Mouse (Mus musculus): Measurements from ENCODE around the gene Yif1a. TPM values are rescaled to one million over a fixed set of nuclear protein-coding genes. Genes with fewer than 3 reads are reported as not detected.

Gene Yif1a
- 6.9 and 10.4 TPM in 2 replicates for total RNA-seq (2017)

GRCm38 (mm10) chr19:5087884-5088728, at the start of gene Yif1a:
Gene Yif1a, plus strand, starts transcription at chr19:5088538.
- peak; percentile 84 for ATAC-seq (ENCODE audit: extremely low read depth, insufficient number of reproducible peaks, low FRiP score, poor library complexity, severe bottlenecking)

DNA sequence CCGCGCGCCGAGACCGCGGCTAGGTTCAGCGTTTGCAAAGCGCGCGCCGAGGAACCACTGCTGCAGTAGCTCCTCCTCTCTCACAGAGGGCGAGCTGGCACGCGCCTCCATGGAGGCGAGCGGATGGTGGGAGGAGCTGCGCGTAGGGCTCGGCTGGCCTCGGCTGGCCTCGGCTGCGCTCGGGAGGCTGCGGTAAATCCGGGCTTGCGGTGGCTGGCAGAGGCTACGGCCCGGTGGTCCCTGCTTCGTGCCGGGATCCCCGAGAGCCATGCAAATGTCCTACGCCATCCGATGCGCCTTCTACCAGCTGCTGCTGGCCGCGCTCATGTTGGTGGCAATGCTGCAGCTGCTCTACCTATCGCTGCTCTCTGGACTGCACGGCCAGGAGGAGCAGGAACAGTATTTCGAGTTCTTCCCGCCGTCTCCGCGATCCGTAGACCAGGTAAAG, 49.6 kb upstream of the Yif1a start, which contains the start of the genes B4gat1 and AC124502.3:
B4gat1 (plus strand) TSS at position 118 of the 448 bp plus-strand sequence.
AC124502.3 (plus strand) TSS at position 183 of the 448 bp plus-strand sequence.
- peak; percentile 77 for ATAC-seq (ENCODE audit: extremely low read depth, insufficient number of reproducible peaks, low FRiP score, poor library complexity, severe bottlenecking)

DNA sequence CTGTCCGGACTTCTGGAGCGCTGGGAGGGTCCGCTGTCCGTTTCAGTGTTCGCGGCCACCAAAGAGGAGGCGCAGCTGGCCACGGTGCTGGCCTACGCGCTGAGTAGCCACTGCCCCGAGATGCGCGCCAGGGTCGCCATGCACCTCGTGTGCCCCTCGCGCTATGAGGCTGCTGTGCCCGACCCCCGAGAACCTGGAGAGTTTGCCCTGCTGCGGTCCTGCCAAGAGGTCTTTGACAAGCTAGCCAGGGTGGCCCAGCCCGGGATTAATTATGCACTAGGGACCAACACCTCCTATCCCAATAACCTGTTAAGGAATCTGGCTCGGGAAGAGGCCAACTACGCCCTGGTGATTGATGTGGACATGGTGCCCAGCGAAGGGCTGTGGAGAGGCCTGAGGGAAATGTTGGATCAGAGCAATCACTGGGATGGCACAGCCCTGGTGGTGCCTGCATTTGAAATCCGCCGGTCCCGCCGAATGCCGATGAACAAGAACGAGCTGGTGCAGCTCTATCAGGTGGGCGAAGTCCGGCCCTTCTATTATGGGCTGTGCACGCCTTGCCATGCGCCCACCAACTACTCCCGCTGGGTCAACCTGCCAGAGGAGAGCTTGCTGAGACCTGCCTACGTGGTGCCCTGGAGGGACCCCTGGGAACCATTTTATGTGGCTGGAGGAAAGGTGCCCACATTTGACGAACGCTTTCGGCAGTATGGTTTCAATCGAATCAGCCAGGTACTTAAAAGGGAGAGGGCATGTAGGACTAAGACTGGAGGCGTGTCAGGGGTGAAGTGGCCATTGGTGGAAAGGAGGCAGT, 48.8 kb upstream of the Yif1a start:
- ATAC-seq (ENCODE audit: extremely low read depth, insufficient number of reproducible peaks, low FRiP score, poor library complexity, severe bottlenecking): no peak

GRCm38 (mm10) chr19:5040862-5041523, 47.3 kb upstream of the Yif1a start, which contains the start of gene Brms1:
Gene Brms1, plus strand, starts transcription at chr19:5041354.
- peak; percentile 76 for ATAC-seq (ENCODE audit: extremely low read depth, insufficient number of reproducible peaks, low FRiP score, poor library complexity, severe bottlenecking)

GRCm38 (mm10) chr19:5041588-5041987, 46.8 kb upstream of the Yif1a start:
- no peak for ATAC-seq (ENCODE audit: extremely low read depth, insufficient number of reproducible peaks, low FRiP score, poor library complexity, severe bottlenecking)

GRCm38 (mm10) chr19:5045531-5045930, 42.8 kb upstream of the Yif1a start:
- no peak for ATAC-seq (ENCODE audit: extremely low read depth, insufficient number of reproducible peaks, low FRiP score, poor library complexity, severe bottlenecking)

DNA sequence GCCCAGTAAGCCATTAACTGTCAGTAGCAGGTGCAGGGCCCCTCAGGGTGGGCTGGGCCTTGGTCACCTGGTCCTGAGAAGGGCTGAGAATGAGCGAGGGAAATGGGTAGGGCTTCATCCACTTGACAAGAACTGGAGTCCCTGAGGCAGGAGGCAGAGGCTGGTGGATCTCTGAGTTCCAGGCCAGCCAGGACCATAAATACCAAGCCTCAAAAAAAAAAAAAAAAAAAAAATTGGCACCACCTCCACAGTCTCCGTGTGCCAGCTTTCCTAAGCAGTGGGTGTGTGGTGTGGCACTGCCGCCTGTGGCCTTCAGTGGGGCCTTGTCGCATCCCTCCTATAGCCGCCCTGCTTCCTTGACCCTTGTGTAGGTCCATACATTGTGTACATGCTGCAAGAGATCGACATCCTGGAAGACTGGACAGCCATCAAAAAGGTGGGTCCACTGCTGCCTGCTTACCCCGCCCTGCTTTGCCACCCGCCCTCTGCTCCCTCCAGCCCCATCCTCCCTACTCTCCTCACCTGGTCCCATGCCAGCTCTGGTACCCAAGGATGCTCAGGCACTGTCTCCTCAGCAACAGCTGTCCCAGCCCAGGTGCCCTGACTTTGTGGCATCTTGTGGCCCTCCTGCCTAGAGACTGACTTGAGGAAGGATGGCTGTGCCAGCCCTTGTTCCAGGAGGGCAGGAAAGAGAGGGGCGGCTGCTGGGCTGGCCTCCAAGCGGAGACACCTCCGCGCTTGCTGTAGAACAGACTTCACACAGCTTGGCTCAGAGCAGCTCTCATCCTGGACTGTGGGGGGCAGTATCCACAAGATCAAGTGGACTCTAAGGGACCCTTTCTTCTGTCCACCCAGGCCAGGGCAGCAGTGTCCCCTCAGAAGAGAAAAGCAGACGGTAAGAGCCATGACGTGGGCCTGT, 39.9 kb upstream of the Yif1a start:
- no peak for ATAC-seq (ENCODE audit: extremely low read depth, insufficient number of reproducible peaks, low FRiP score, poor library complexity, severe bottlenecking)

- no peak for ATAC-seq (ENCODE audit: extremely low read depth, insufficient number of reproducible peaks, low FRiP score, poor library complexity, severe bottlenecking)
Measured at GRCm38 (mm10) chr19:5049325-5049724, 39.0 kb upstream of the Yif1a start.

GRCm38 (mm10) chr19:5050047-5050905, 38.1 kb upstream of the Yif1a start, which contains the start of gene Rin1:
Gene Rin1, plus strand, starts transcription at chr19:5050481.
- no peak for ATAC-seq (ENCODE audit: extremely low read depth, insufficient number of reproducible peaks, low FRiP score, poor library complexity, severe bottlenecking)

- no peak for ATAC-seq (ENCODE audit: extremely low read depth, insufficient number of reproducible peaks, low FRiP score, poor library complexity, severe bottlenecking)
Measured at GRCm38 (mm10) chr19:5051031-5051430, 37.3 kb upstream of the Yif1a start.

DNA sequence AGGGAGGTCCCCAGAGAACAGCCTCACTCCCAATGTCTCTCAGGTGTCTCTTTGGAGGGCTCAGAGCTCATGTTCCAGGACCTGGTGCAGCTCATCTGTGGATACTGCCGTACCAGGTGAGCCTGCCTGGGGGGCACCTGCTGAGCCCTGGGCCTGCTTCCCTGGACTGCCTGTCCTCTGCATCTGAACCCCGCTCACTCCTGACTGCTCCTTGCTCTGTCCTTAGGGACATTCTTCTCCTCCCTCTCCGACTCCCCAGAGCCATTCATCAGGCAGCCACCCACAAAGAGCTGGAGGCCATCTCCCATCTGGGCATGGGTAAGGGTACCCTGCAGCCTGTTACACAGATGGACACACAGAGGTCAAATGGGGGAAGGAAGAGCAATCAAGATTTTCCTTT, 36.8 kb upstream of the Yif1a start:
- no peak for ATAC-seq (ENCODE audit: extremely low read depth, insufficient number of reproducible peaks, low FRiP score, poor library complexity, severe bottlenecking)

GRCm38 (mm10) chr19:5052166-5052822, 36.0 kb upstream of the Yif1a start:
- ATAC-seq (ENCODE audit: extremely low read depth, insufficient number of reproducible peaks, low FRiP score, poor library complexity, severe bottlenecking): no peak

DNA sequence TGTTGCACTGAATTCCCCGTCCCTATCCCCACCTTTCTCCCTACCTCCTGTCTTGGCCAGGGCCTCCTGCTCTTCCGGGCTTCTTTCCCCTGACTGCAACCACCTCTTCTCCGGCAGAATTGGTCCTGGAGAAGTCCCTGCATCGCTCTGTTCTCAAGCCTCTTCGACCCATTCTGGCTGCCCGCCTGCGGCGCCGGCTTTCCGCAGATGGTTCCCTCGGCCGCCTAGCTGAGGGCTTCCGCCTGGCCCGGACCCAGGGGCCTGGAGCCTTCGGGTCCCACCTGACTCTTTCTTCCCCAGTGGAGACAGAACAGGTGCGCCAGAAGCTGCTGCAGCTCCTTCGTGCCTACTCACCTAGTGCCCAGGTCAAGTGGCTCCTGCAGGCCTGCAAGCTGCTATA, 35.5 kb upstream of the Yif1a start:
- no peak for ATAC-seq (ENCODE audit: extremely low read depth, insufficient number of reproducible peaks, low FRiP score, poor library complexity, severe bottlenecking)

DNA sequence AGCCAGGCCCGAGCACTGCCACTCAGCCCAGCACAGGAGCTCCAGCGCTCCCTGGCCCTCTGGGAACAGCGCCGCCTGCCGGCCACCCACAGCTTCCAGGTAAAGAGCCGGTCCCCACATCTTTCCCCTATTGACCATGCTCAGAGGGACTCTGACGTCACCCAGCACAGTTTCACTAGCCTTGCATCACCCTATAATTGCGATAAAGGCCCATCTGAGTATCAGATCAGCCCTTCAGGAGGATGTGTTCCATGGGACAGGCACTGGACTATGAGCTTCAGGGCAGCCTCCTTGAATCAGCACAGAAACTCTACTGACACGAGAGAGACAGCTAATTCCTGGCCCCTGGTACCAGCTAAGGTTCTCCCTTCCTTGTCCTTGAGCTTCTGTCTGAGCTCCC, 34.4 kb upstream of the Yif1a start:
- ATAC-seq (ENCODE audit: extremely low read depth, insufficient number of reproducible peaks, low FRiP score, poor library complexity, severe bottlenecking): no peak

GRCm38 (mm10) chr19:5056251-5056650, 32.1 kb upstream of the Yif1a start:
- ATAC-seq (ENCODE audit: extremely low read depth, insufficient number of reproducible peaks, low FRiP score, poor library complexity, severe bottlenecking): no peak

DNA sequence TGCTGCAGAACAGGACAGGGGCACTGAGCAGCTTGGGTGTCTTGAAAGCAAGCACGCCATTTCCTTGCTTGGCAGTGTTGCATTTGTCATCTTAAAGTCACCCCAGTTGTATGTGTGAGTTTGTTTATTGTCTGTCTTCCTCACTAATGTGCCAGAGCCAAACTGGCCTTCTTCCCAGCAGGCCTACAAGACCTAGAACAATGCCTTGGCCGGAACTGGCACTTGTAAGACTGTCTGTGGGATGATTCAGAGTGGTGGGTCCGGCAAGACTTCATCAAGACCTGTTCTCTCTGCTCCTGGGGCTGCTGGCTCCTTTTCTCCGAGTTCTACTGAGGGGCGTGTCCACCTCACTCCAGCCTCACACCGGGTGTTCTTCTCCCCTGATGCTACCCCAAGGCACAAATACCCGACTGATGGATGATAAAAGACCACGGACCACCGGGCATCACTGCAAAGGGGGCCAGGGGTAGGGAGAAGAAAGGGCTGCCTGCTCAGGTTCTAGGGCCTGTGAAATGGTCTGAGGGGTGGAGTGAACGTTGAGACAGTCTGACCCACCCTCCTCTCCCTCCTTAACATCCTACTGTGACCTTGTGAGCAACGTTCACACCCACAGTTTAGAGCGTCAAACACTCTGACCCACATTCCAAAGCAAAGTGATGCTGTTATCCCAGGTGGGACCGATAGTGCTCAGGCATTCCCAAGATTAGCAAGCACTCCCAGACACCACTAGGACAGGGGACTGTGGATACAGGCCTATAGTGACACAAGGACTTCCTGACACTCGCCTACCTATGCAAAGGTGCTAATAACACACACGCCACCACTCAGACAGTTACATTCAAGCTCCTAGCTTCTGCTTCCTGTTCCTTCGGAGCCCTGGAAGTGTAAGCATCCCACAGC, 30.2 kb upstream of the Yif1a start:
- no peak for ATAC-seq (ENCODE audit: extremely low read depth, insufficient number of reproducible peaks, low FRiP score, poor library complexity, severe bottlenecking)

Measured in neutrophil, adult 5-6 weeks (primary cell).